Mouse (Mus musculus) limb, embryonic 11.5 days (tissue): ENCODE measurements around the gene Uckl1. TPM values are rescaled to one million over a fixed set of nuclear protein-coding genes. Genes with fewer than 3 reads are reported as not detected.

Experiments
- ATAC-seq: fragments of 200-750 bp; cut with Nextera tagmentation; 2 replicates; pipeline ENCODE4 v1.8.0; 2017; ENCODE audit warnings: low read depth; ENCODE audit not compliant: insufficient number of reproducible peaks, low FRiP score, low TSS enrichment
- DNase-seq: peaks from one replicate; pipeline ENCODE4 v3.0.0-alpha.2; 2015; ENCODE audit warnings: low spot score
- H3K27ac ChIP-seq: fragments of 300-500 bp; sonication (generic); replicated peaks from 2 replicates; pipeline ENCODE4 v1.5.1; 2014; ENCODE audit warnings: low read depth, mild to moderate bottlenecking, low read length
- H3K27me3 ChIP-seq: fragments of 300-500 bp; sonication (generic); 2 replicates; pipeline ENCODE4 v1.6.1; 2014; ENCODE audit warnings: mild to moderate bottlenecking, low read length, mixed read lengths; ENCODE audit not compliant: control insufficient read depth, insufficient read depth
- H3K36me3 ChIP-seq: fragments of 300-500 bp; sonication (generic); 2 replicates; pipeline ENCODE4 v1.6.1; 2014; ENCODE audit warnings: mild to moderate bottlenecking, low read length, moderate library complexity, mixed read lengths; ENCODE audit not compliant: control insufficient read depth, insufficient read depth
- H3K4me1 ChIP-seq: fragments of 300-500 bp; sonication (generic); 2 replicates; pipeline ENCODE4 v1.6.1; 2014; ENCODE audit warnings: low read length, mixed read lengths; ENCODE audit not compliant: control insufficient read depth, insufficient read depth
- H3K4me2 ChIP-seq: fragments of 300-500 bp; sonication (generic); 2 replicates; pipeline ENCODE4 v1.6.1; 2014; ENCODE audit warnings: low read depth, mild to moderate bottlenecking, moderate library complexity; ENCODE audit not compliant: severe bottlenecking
- H3K4me3 ChIP-seq: fragments of 300-500 bp; sonication (generic); 2 replicates; pipeline ENCODE4 v1.5.1; 2014; ENCODE audit warnings: low read depth, low read length
- H3K9ac ChIP-seq: fragments of 300-500 bp; sonication (generic); 2 replicates; pipeline ENCODE4 v1.6.1; 2014; ENCODE audit warnings: mild to moderate bottlenecking, low read length
- H3K9me3 ChIP-seq: fragments of 300-500 bp; sonication (generic); 2 replicates; pipeline ENCODE4 v1.6.1; 2016; ENCODE audit warnings: low read length; ENCODE audit not compliant: control insufficient read depth
- WGBS: fragments of 180-500 bp; shearing (Covaris S2); extraction: QIAGEN DNeasy Blood & Tissue Kit; methylation state at CpG from one replicate; pipeline ENCODE4 v1.1.7; 2014; 5-methylcytosine and 5-hydroxymethylcytosine counted together
- polyA plus RNA-seq: library from polyadenylated mRNA; unstranded; fragments of >200 nt; fragmentation: Nextera tagmentation; extraction: Ambion mirVana; gene quantifications from 2 replicates; pipeline ENCODE4 v1.2.1, GENCODE M21; 2014

The Uckl1 gene
- polyA plus RNA-seq, 1 experiment from 2014 or later, result 34.4 TPM

GRCm38 (mm10) chr2:181571941-181572670 is 12.6 kb downstream of the Uckl1 start:
- ATAC-seq (no peak), DNase-seq (no peak)
- H3K4me2 ChIP-seq, result no peak overlapping the region
- H3K27me3 ChIP-seq, result no peaks in the 10 kb centered on the region
- no peak overlapping the region for H3K27ac ChIP-seq
- H3K4me3 ChIP-seq, result no peak overlapping the region
- H3K36me3 ChIP-seq, result no peaks in the 10 kb centered on the region
- H3K4me1 ChIP-seq, result no peaks in the 10 kb centered on the region
- H3K9ac ChIP-seq, result no peak overlapping the region
- 90% methylated on average over 11 of the region's 11 CpGs for WGBS
- H3K9me3 ChIP-seq, result no peaks in the 10 kb centered on the region

GRCm38 (mm10) chr2:181570921-181571595 is 13.6 kb downstream of the Uckl1 start:
- DNase-seq, result no peak
- no peaks in the 10 kb centered on the region for H3K36me3 ChIP-seq
- H3K4me3 ChIP-seq, result no peak overlapping the region
- no peak for ATAC-seq
- H3K4me2 ChIP-seq, result no peak overlapping the region
- no peak overlapping the region for H3K9ac ChIP-seq
- 74% methylated on average over 6 of the region's 6 CpGs for WGBS
- H3K4me1 ChIP-seq, result no peaks in the 10 kb centered on the region
- H3K27ac ChIP-seq, result no peak overlapping the region
- H3K9me3 ChIP-seq, result no peaks in the 10 kb centered on the region
- H3K27me3 ChIP-seq, result no peaks in the 10 kb centered on the region

GRCm38 (mm10) chr2:181570375-181570774 is 14.3 kb downstream of the Uckl1 start:
- no peak for DNase-seq
- no peak overlapping the region for H3K4me2 ChIP-seq
- H3K9ac ChIP-seq, result no peak overlapping the region
- H3K27ac ChIP-seq, result no peak overlapping the region
- WGBS, result 88% methylated on average over 8 of the region's 8 CpGs
- ATAC-seq, result no peak
- no peak overlapping the region for H3K4me3 ChIP-seq
- no peaks in the 10 kb centered on the region for H3K9me3 ChIP-seq
- no peaks in the 10 kb centered on the region for H3K27me3 ChIP-seq
- H3K36me3 ChIP-seq, result no peaks in the 10 kb centered on the region
- no peaks in the 10 kb centered on the region for H3K4me1 ChIP-seq

- no peak overlapping the region for H3K4me3 ChIP-seq
- no peaks in the 10 kb centered on the region for H3K9me3 ChIP-seq
- no peaks in the 10 kb centered on the region for H3K27me3 ChIP-seq
- no peaks in the 10 kb centered on the region for H3K4me1 ChIP-seq
- no peaks in the 10 kb centered on the region for H3K36me3 ChIP-seq
- no peak overlapping the region for H3K4me2 ChIP-seq
- H3K27ac ChIP-seq, result no peak overlapping the region
- ATAC-seq (no peak), DNase-seq (no peak)
- WGBS, result 89% methylated on average over 10 of the region's 10 CpGs
- H3K9ac ChIP-seq, result no peak overlapping the region
These were observed 14.8 kb downstream of the Uckl1 start for GRCm38 (mm10) chr2:181569856-181570255.

GRCm38 (mm10) chr2:181568272-181569008 is 16.3 kb downstream of the Uckl1 start:
- no peaks in the 10 kb centered on the region for H3K4me1 ChIP-seq
- H3K4me3 ChIP-seq, result no peak overlapping the region
- H3K4me2 ChIP-seq, result no peak overlapping the region
- no peak overlapping the region for H3K9ac ChIP-seq
- no peaks in the 10 kb centered on the region for H3K9me3 ChIP-seq
- ATAC-seq (no peak), DNase-seq (peak; percentile 60)
- no peaks in the 10 kb centered on the region for H3K36me3 ChIP-seq
- WGBS, result 80% methylated on average over 7 of the region's 7 CpGs
- H3K27ac ChIP-seq, result no peak overlapping the region
- no peaks in the 10 kb centered on the region for H3K27me3 ChIP-seq

GRCm38 (mm10) chr2:181567338-181567737 is 17.4 kb downstream of the Uckl1 start:
- Histone ChIP-seq H3K9ac (no peak overlapping the region), H3K9me3 (no peaks in the 10 kb centered on the region), H3K27me3 (no peaks in the 10 kb centered on the region), H3K36me3 (no peaks in the 10 kb centered on the region), H3K4me3 (no peak overlapping the region), H3K4me2 (no peak overlapping the region), H3K27ac (no peak overlapping the region), H3K4me1 (no peaks in the 10 kb centered on the region)
- ATAC-seq (no peak), DNase-seq (no peak)
- WGBS, result 87% methylated on average over 3 of the region's 3 CpGs

GRCm38 (mm10) chr2:181553772-181554171 is 30.9 kb downstream of the Uckl1 start:
- Histone ChIP-seq H3K9me3 (no peaks in the 10 kb centered on the region), H3K4me2 (no peak overlapping the region), H3K9ac (no peak overlapping the region), H3K36me3 (peaks cover 21% of the 10 kb centered on the region), H3K27ac (no peak overlapping the region), H3K4me1 (no peaks in the 10 kb centered on the region), H3K4me3 (no peak overlapping the region), H3K27me3 (no peaks in the 10 kb centered on the region)
- ATAC-seq, result no peak
- no peak for DNase-seq

- H3K27me3 ChIP-seq, result no peaks in the 10 kb centered on the region
- 95% methylated on average over 2 of the region's 2 CpGs for WGBS
These were observed 34.5 kb downstream of the Uckl1 start for GRCm38 (mm10) chr2:181550233-181550632.

More at GRCm38 (mm10) chr2:181550233-181550632, 34.5 kb downstream of the Uckl1 start:
- no peak overlapping the region for H3K9ac ChIP-seq
- no peak overlapping the region for H3K4me3 ChIP-seq
- H3K36me3 ChIP-seq, result peaks cover 26% of the 10 kb centered on the region
- H3K4me2 ChIP-seq, result no peak overlapping the region
- no peaks in the 10 kb centered on the region for H3K4me1 ChIP-seq
- no peaks in the 10 kb centered on the region for H3K9me3 ChIP-seq
- DNase-seq (no peak), ATAC-seq (no peak)
- H3K27ac ChIP-seq, result no peak overlapping the region
